Mouse (Mus musculus) heart, embryonic 10.5 days (tissue): Measurements from ENCODE around the gene Nudt4. TPM values are rescaled to one million over a fixed set of nuclear protein-coding genes. Genes with fewer than 3 reads are reported as not detected.

Source experiments
- DNase-seq: peaks from one replicate; pipeline ENCODE4 v3.0.0-alpha.2; 2017; ENCODE audit warnings: low spot score
- H3K27ac ChIP-seq: fragments of 300-500 bp; sonication (generic); 2 replicates; pipeline ENCODE4 v1.5.1; 2016; ENCODE audit warnings: mild to moderate bottlenecking
- H3K27me3 ChIP-seq: fragments of 300-500 bp; sonication (generic); 2 replicates; pipeline ENCODE4 v1.6.1; 2016; ENCODE audit warnings: mild to moderate bottlenecking; ENCODE audit not compliant: poor library complexity, insufficient read depth, severe bottlenecking
- H3K36me3 ChIP-seq: fragments of 300-500 bp; sonication (generic); 2 replicates; pipeline ENCODE4 v1.6.1; 2016; ENCODE audit warnings: mild to moderate bottlenecking, moderate library complexity
- H3K4me1 ChIP-seq: fragments of 300-500 bp; sonication (generic); 2 replicates; pipeline ENCODE4 v1.6.1; 2016; ENCODE audit warnings: mild to moderate bottlenecking
- H3K4me3 ChIP-seq: fragments of 300-500 bp; sonication (generic); 2 replicates; pipeline ENCODE4 v1.5.1; 2016; ENCODE audit warnings: mild to moderate bottlenecking, moderate library complexity
- H3K9me3 ChIP-seq: fragments of 300-500 bp; sonication (generic); 2 replicates; pipeline ENCODE4 v1.6.1; 2016; ENCODE audit warnings: mild to moderate bottlenecking, moderate library complexity
- WGBS: fragments of 180-500 bp; shearing (Covaris S2); methylation state at CpG from one replicate; pipeline ENCODE4 v1.1.7; 2016; 5-methylcytosine and 5-hydroxymethylcytosine counted together
- microRNA-seq: library from miRNA; unstranded; fragments of <30 nt; microRNA quantifications from one replicate; pipeline ENCODE4, GENCODE M21; 2017
- polyA plus RNA-seq: library from polyadenylated mRNA; unstranded; fragments of >200 nt; fragmentation: Nextera tagmentation; extraction: Ambion mirVana; gene quantifications from 2 replicates; pipeline ENCODE4 v1.2.1, GENCODE M21; 2016

Gene Nudt4
- polyA plus RNA-seq, 1 experiment from 2014 or later: 104 TPM

- Histone ChIP-seq H3K9me3 (no peaks in the 10 kb centered on the region), H3K27ac (no peak overlapping the region), H3K4me1 (peaks cover 6% of the 10 kb centered on the region; the same call in 1 of the 2 replicates), H3K36me3 (peaks cover 4% of the 10 kb centered on the region; the same call in 1 of the 2 replicates), H3K4me3 (no peak overlapping the region), H3K27me3 (no peaks in the 10 kb centered on the region)
- no peak for DNase-seq
- 86% methylated on average over 14 of the region's 14 CpGs for WGBS
Observed at GRCm38 (mm10) chr10:95503443-95504235, 60.3 kb downstream of the Nudt4 start.

- peak; percentile 96 for DNase-seq
- H3K9me3 ChIP-seq: no peaks in the 10 kb centered on the region
- H3K36me3 ChIP-seq: peaks cover 24% of the 10 kb centered on the region
- peaks cover 6% of the 10 kb centered on the region; the same call in 1 of the 2 replicates for H3K4me1 ChIP-seq
- under 1% methylated on average over 35 of the region's 35 CpGs for WGBS
- H3K4me3 ChIP-seq: peak within 1 kb of the TSS; percentile 86
- peak within 1 kb of the TSS; percentile 98 for H3K27ac ChIP-seq
- no peaks in the 10 kb centered on the region for H3K27me3 ChIP-seq
Observed at GRCm38 (mm10) chr10:95501463-95502081, 62.4 kb downstream of the Nudt4 start, which contains the start of gene Mrpl42. Mrpl42 (minus strand) TSS chr10:95501940.

- H3K27ac ChIP-seq: peak overlapping the region; percentile 98
- H3K27me3 ChIP-seq: no peaks in the 10 kb centered on the region
- H3K9me3 ChIP-seq: no peaks in the 10 kb centered on the region
- peaks cover 6% of the 10 kb centered on the region; the same call in 1 of the 2 replicates for H3K4me1 ChIP-seq
- peak overlapping the region; percentile 86 for H3K4me3 ChIP-seq
- no peak for DNase-seq
- peaks cover 29% of the 10 kb centered on the region for H3K36me3 ChIP-seq
- 4% methylated on average over 7 of the region's 7 CpGs for WGBS
Observed at GRCm38 (mm10) chr10:95501033-95501432, 62.9 kb downstream of the Nudt4 start.

Small RNAs within 50 kb of the gene (microRNA-seq; reads per million reads assigned to microRNA genes)
- 28.0 reads per million, percentile 37 among the genes with 10 or more reads in this experiment for gene Mir3058

Other genes with a start within 250 kb of the Nudt4 start
- 9.6 and 10.7 TPM in 2 replicates for gene Cradd, start 240.0 kb downstream of the Nudt4 start, polyA plus RNA-seq
- 30.7 and 39.6 TPM in 2 replicates for gene Socs2, start 147.0 kb downstream of the Nudt4 start, polyA plus RNA-seq
- 445 and 534 TPM in 2 replicates for gene Mrpl42, start 62.2 kb downstream of the Nudt4 start, polyA plus RNA-seq
- 328 and 389 TPM in 2 replicates for gene Ube2n, start 49.0 kb downstream of the Nudt4 start, polyA plus RNA-seq
- not detected in 2 replicates for gene Anapc15-ps, start 109.3 kb upstream of the Nudt4 start, polyA plus RNA-seq